Mouse (Mus musculus): ENCODE measurements around the gene Ccdc88c.

Ccdc88c gene

GRCm38 (mm10) chr12:100875960-100876359 lies 152.9 kb downstream of the Ccdc88c start:
- no peak for DNase-seq

- DNase-seq: no peak
Observed at GRCm38 (mm10) chr12:100875553-100875952, 153.3 kb downstream of the Ccdc88c start.

DNA sequence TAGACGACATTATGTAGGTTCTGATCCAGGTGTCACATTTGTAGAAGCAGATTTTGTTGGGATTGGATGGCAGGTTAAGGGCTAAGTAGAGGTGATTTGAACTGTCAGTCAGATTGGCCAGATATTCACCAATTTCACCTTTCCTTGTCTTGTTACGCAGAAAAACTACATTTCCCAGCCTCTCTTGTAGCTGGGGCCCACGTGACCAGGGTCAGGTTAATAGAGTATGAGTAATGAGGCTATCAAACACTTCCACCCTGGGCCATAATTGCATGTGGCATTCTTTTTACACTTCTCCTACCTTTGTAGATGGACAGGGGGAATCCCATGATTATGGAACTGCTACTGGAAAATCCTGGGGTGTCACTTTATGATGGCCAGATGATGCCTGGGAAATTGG lies 155.2 kb downstream of the Ccdc88c start:
- no peak for DNase-seq

- DNase-seq: no peak
Observed at GRCm38 (mm10) chr12:100871841-100872240, 157.0 kb downstream of the Ccdc88c start.

DNA sequence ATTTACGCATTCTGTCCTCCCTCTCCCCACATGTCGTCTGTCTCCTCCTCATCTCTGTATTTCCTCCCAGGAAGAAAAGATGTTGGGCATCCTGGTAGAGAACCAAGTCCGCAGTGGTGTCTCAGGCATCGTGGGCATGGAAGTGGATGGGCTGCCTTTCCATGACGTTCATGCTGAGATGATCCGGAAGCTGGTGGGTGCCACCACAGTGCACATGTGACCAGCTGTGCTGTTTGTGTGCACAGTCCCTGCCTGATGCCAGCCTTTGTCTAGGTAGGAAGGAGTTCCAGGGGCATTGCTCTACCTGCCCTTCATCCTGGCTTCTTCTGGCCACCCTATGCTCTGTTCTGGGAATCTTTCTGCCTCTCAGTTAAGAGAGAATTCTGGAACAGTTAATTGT lies 157.6 kb downstream of the Ccdc88c start:
- DNase-seq: no peak

DNA sequence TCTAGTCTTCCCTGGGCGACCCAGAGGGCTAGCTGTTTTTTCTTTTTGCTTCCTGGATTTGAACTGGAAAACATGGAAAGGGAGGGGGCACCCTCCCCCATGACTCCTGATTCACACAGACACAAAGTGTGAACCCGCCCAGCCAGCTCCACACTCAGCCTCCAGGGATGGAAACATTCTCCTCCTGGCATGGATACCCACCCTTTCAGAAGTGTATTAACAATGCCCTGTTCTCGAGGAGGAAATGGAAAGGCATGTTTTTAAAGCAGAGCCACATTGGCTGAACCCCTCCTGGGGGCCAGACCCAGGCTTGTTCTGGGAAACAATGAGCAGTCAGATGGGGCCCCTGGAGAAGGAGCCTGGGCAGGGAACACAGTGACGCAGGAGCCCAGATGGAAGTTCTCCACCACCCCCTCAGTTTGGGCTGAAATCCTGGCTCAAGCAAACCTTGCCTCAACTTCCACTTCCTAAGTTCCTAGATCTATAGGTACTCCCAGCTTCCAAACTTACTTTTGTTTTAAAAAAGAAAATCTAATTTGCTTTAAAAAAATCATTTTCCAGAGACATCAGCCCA lies 160.7 kb downstream of the Ccdc88c start:
- no peak for DNase-seq

DNA sequence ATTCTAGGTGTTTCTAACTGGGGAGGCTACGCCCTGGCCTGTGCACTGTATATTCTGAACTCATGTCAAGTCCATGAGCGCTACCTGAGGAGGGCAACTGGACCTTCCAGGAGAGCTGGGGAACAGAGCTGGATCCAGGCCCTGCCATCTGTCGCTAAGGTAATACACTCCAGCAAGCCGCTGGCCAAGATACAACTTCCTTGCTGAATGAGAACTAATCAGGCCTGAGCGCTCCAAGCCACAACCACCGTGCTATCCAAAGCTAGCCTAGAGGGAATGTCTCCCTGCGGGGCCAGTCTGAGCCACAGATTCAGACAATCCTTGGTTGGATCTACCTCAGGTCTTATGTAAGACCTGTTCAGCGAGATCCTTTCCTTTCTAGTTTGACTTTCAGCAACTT lies 161.8 kb downstream of the Ccdc88c start:
- no peak for DNase-seq

DNA sequence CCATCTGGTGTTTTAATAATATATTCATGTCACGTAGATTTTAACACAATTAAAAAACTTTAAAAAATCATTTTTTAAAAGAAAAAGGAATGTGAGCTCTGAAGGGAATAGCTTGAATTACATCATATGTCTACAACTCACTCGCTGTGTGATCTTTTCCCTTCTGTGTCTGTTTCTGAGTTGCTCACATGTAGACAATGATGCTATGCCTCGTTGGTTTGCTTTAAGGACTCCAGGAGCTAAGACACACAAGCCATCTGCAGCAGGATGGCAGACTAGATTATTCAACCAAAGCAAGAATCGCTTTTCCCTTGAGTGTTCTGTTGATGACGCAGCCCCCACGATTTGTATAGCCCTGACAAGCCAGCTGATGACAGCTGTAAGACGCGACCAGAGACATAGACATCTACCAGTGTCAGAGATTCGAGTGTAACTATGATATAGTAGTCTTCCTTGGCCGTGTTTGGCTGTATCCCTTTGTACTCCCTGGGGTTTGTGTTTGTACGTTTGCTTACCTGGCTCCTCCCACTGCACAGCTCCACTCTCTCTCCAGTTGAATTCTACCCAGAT lies 163.3 kb downstream of the Ccdc88c start:
- DNase-seq: no peak

GRCm38 (mm10) chr12:100865072-100865471 lies 163.8 kb downstream of the Ccdc88c start:
- no peak for DNase-seq

GRCm38 (mm10) chr12:100862856-100863446 lies 165.9 kb downstream of the Ccdc88c start:
- DNase-seq: no peak

GRCm38 (mm10) chr12:100862272-100862671 lies 166.6 kb downstream of the Ccdc88c start:
- DNase-seq: no peak

All from lung, postnatal 4 days (tissue).